Mouse (Mus musculus) ES-E14 (cell line): ENCODE results near the gene Cyp2d9. TPM values are rescaled to one million over a fixed set of nuclear protein-coding genes. Genes with fewer than 3 reads are reported as not detected.

ENCODE experiments used
- DNase-seq: peaks from one replicate; pipeline ENCODE4 v3.0.0-alpha.2; 2013; ENCODE audit warnings: low read depth, low spot score
- H3K27ac ChIP-seq: 2 replicates; pipeline ENCODE4 v1.5.1; 2012; ENCODE audit warnings: low read depth, mild to moderate bottlenecking, low read length, moderate library complexity, mixed read lengths; ENCODE audit not compliant: poor library complexity, insufficient read depth, severe bottlenecking
- H3K36me3 ChIP-seq: 2 replicates; pipeline ENCODE4 v1.6.1; 2012; ENCODE audit warnings: mild to moderate bottlenecking, low read length, moderate library complexity, mixed read lengths; ENCODE audit not compliant: control insufficient read depth, poor library complexity, insufficient read depth, severe bottlenecking
- H3K4me1 ChIP-seq, 2 experiments: fragments of 150-350 bp in 1 of 2; sonication (generic) in 1 of 2; 2 replicates each; pipeline ENCODE4 v1.6.1; 2012; ENCODE audit warnings: low read length in 2 of 2, mild to moderate bottlenecking in 1 of 2, mixed read lengths in 1 of 2; ENCODE audit not compliant: control insufficient read depth in 2 of 2, insufficient read depth in 2 of 2, poor library complexity in 1 of 2
- H3K4me3 ChIP-seq, 2 experiments: fragments of 150-350 bp in 1 of 2; sonication (generic) in 1 of 2; 2 replicates each; pipeline ENCODE4 v1.5.1; 2012; ENCODE audit warnings: low read length in 2 of 2, low read depth in 1 of 2, mild to moderate bottlenecking in 1 of 2, mixed read lengths in 1 of 2; ENCODE audit not compliant: insufficient read depth in 1 of 2, poor library complexity in 1 of 2, severe bottlenecking in 1 of 2
- H3K9ac ChIP-seq: 2 replicates; pipeline ENCODE4 v1.6.1; 2012; ENCODE audit warnings: low read depth, mild to moderate bottlenecking, low read length, mixed read lengths; ENCODE audit not compliant: poor library complexity, insufficient read depth, severe bottlenecking
- H3K9me3 ChIP-seq: fragments of 150-350 bp; sonication (generic); 2 replicates; pipeline ENCODE4 v1.6.1; 2012; ENCODE audit warnings: low read depth, mild to moderate bottlenecking, low read length; ENCODE audit not compliant: control insufficient read depth, insufficient read depth
- CHD2 ChIP-seq: IDR thresholded peaks from 2 replicates; pipeline ENCODE4 v1.6.1; 2014; ENCODE audit warnings: mild to moderate bottlenecking, low read depth, low read length, inconsistent platforms
- HCFC1 ChIP-seq: IDR thresholded peaks from 2 replicates; pipeline ENCODE4 v1.6.1; 2012; ENCODE audit warnings: low read length, inconsistent platforms, borderline replicate concordance; ENCODE audit not compliant: insufficient read depth
- MAFK ChIP-seq: IDR thresholded peaks from 2 replicates; pipeline ENCODE4 v1.6.1; 2014; ENCODE audit warnings: mild to moderate bottlenecking, low read depth, low read length, inconsistent platforms; ENCODE audit not compliant: insufficient read depth
- ZC3H11A ChIP-seq: IDR thresholded peaks from 2 replicates; pipeline ENCODE4 v1.6.1; 2012; ENCODE audit warnings: low read depth, mild to moderate bottlenecking, inconsistent platforms, low read length, borderline replicate concordance
- ZNF384 ChIP-seq: IDR thresholded peaks from 2 replicates; pipeline ENCODE4 v1.6.1; 2012; ENCODE audit warnings: low read depth, low read length, inconsistent platforms
- in situ Hi-C, 2 experiments: fragments of 600-800 bp; cut with MboI; formaldehyde crosslinking; loops; one replicate each; pipeline ENCODE4 v1.15.1; 2025; ENCODE audit warnings: low sequenced_read_pairs in 2 of 2, inconsistent platforms in 1 of 2; ENCODE audit not compliant: unreplicated experiment in 2 of 2
- total RNA-seq: library from RNA; depleted of rRNA; stranded (reverse); fragments of 300-350 nt; gene quantifications from 2 replicates; pipeline ENCODE4 v1.2.3, GENCODE M21; 2012

The Cyp2d9 gene
- total RNA-seq, 1 experiment, result not detected

- Histone ChIP-seq H3K4me1 (no peaks in the 10 kb centered on the region), H3K9ac (no peak overlapping the region), H3K4me3 (no peak overlapping the region), H3K9me3 (no peaks in the 10 kb centered on the region), H3K27ac (no peak overlapping the region), H3K36me3 (no peaks in the 10 kb centered on the region)
- no peak for TF ChIP-seq HCFC1
- TF ChIP-seq ZNF384, result no peak
- TF ChIP-seq ZC3H11A, result no peak
- no peak for TF ChIP-seq MAFK
- no peak for TF ChIP-seq CHD2
- in situ Hi-C loops, result no loop called here
- DNase-seq, result no peak
Measured at GRCm38 (mm10) chr15:82422935-82423334, 10.3 kb upstream of the Cyp2d9 start.

GRCm38 (mm10) chr15:82423471-82423870 is 9.8 kb upstream of the Cyp2d9 start:
- in situ Hi-C loops, result no loop called here
- TF ChIP-seq MAFK, result no peak
- TF ChIP-seq HCFC1, result no peak
- TF ChIP-seq ZNF384, result no peak
- no peak for TF ChIP-seq CHD2
- no peak for TF ChIP-seq ZC3H11A
- H3K27ac ChIP-seq, result no peak overlapping the region

GRCm38 (mm10) chr15:82433621-82434020 is 384 bp downstream of the Cyp2d9 start:
- in situ Hi-C loops, result no loop called here
- no peak for TF ChIP-seq ZNF384
- TF ChIP-seq HCFC1, result no peak
- no peak for TF ChIP-seq ZC3H11A
- TF ChIP-seq MAFK, result no peak
- no peak for TF ChIP-seq CHD2
- DNase-seq, result no peak
- H3K9ac ChIP-seq, result no peak overlapping the region
- H3K9me3 ChIP-seq, result peaks cover 2% of the 10 kb centered on the region; the same call in 1 of the 2 replicates
- H3K4me1 ChIP-seq, result no peaks in the 10 kb centered on the region
- no peaks in the 10 kb centered on the region for H3K36me3 ChIP-seq
- H3K27ac ChIP-seq, result no peak overlapping the region
- H3K4me3 ChIP-seq, result no peak overlapping the region

More at GRCm38 (mm10) chr15:82423471-82423870, 9.8 kb upstream of the Cyp2d9 start:
- no peaks in the 10 kb centered on the region for H3K4me1 ChIP-seq
- no peaks in the 10 kb centered on the region; the same call in 1 of the 2 replicates for H3K9me3 ChIP-seq
- no peak overlapping the region for H3K9ac ChIP-seq
- DNase-seq, result no peak
- H3K36me3 ChIP-seq, result no peaks in the 10 kb centered on the region
- no peak overlapping the region for H3K4me3 ChIP-seq

- H3K4me3 ChIP-seq, result no peak overlapping the region
- in situ Hi-C loops, result no loop called here
- no peaks in the 10 kb centered on the region for H3K4me1 ChIP-seq
- H3K36me3 ChIP-seq, result no peaks in the 10 kb centered on the region
- no peak overlapping the region for H3K27ac ChIP-seq
- H3K9ac ChIP-seq, result no peak overlapping the region
- H3K9me3 ChIP-seq, result peaks cover 2% of the 10 kb centered on the region; the same call in 1 of the 2 replicates
- TF ChIP-seq ZC3H11A (no peak), MAFK (no peak), HCFC1 (no peak), ZNF384 (no peak), CHD2 (no peak)
- no peak for DNase-seq
Measured at GRCm38 (mm10) chr15:82434541-82434940, 1.3 kb downstream of the Cyp2d9 start.

GRCm38 (mm10) chr15:82435011-82435410 is 1.8 kb downstream of the Cyp2d9 start:
- DNase-seq, result no peak

More at GRCm38 (mm10) chr15:82435011-82435410, 1.8 kb downstream of the Cyp2d9 start:
- Histone ChIP-seq H3K27ac (no peak overlapping the region), H3K4me1 (no peaks in the 10 kb centered on the region), H3K9me3 (peaks cover 2% of the 10 kb centered on the region; the same call in 1 of the 2 replicates), H3K4me3 (no peak overlapping the region), H3K36me3 (no peaks in the 10 kb centered on the region), H3K9ac (no peak overlapping the region)
- TF ChIP-seq ZNF384, result no peak
- TF ChIP-seq HCFC1, result no peak
- no peak for TF ChIP-seq MAFK
- TF ChIP-seq CHD2, result no peak
- no peak for TF ChIP-seq ZC3H11A
- in situ Hi-C loops, result no loop called here
